Mouse (Mus musculus): ENCODE results near the gene Nsmce4a.

GRCm38 (mm10) chr7:130558592-130558991 is 14.3 kb downstream of the Nsmce4a start:
- TF ChIP-seq CTCF (IDR thresholded peaks at IDR 0.05) (no peak), EP300 (IDR thresholded peaks at IDR 0.05) (no peak)
